Mouse (Mus musculus) MEL (cell line): Measurements from ENCODE around the gene Nsfl1c.

Experiments
- CTCF ChIP-seq, 3 experiments: IDR thresholded peaks in 2 of 3; conservative IDR thresholded peaks in 1 of 3; 2 replicates each; pipeline ENCODE4 v1.5.1; 2011 to 2012; ENCODE audit warnings: low read length in 3 of 3, low read depth in 2 of 3, mild to moderate bottlenecking in 2 of 3, improper control_type of control experiment in 1 of 3, inconsistent platforms in 1 of 3, mixed read lengths in 1 of 3, moderate library complexity in 1 of 3; ENCODE audit not compliant: control insufficient read depth in 1 of 3, insufficient read depth in 1 of 3, poor library complexity in 1 of 3, severe bottlenecking in 1 of 3
- ELF1 ChIP-seq: IDR thresholded peaks from 2 replicates; pipeline ENCODE4 v1.6.1; 2014; ENCODE audit warnings: low read depth, mild to moderate bottlenecking, inconsistent platforms, low read length, improper control_type of control experiment, moderate library complexity
- EP300 ChIP-seq, 2 experiments: IDR thresholded peaks; 2 replicates each; pipeline ENCODE4 v1.6.1; 2011; ENCODE audit warnings: improper control_type of control experiment in 2 of 2, low read length in 2 of 2, low read depth in 1 of 2, mild to moderate bottlenecking in 1 of 2
- HCFC1 ChIP-seq: IDR thresholded peaks from 2 replicates; pipeline ENCODE4 v1.6.1; 2012; ENCODE audit warnings: low read depth, mild to moderate bottlenecking, inconsistent platforms, low read length, improper control_type of control experiment, moderate library complexity
- MYC ChIP-seq: IDR thresholded peaks from 2 replicates; pipeline ENCODE4 v1.6.1; 2011; ENCODE audit warnings: low read depth, mild to moderate bottlenecking, low read length, improper control_type of control experiment, moderate library complexity
- ZNF384 ChIP-seq: IDR thresholded peaks from 2 replicates; pipeline ENCODE4 v1.6.1; 2012; ENCODE audit warnings: low read depth, mild to moderate bottlenecking, inconsistent platforms, low read length, improper control_type of control experiment

DNA sequence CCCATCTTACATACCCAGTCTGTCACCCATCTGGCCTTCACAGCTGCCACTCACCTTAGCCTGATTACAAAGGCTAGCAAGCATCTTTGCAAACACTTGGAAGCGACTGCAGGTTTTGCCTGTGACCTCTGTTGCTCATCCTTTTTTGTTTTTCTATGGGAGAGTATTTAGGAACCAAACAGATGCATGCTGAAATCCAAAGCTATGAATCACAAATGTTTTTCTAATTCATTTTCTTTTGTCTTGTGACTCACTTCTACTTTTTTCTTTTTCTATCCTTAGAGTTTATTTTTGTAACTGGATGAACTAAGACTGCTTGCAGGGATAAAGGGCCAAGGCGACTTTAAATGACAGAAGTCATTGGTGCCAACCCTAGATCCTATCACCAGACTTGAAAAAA, 31.5 kb downstream of the Nsfl1c start:
- TF ChIP-seq MYC (no peak), EP300 (IDR thresholded peaks at IDR 0.05; ENCODE audit: low read depth in 1 of 2, low read length in 2 of 2) (no peak), HCFC1 (no peak), CTCF (IDR thresholded peaks at IDR 0.05 in 2 of 3, conservative IDR thresholded peaks at IDR 0.05 in 1 of 3; ENCODE audit: control insufficient read depth in 1 of 3, insufficient read depth in 1 of 3, low read depth in 2 of 3, low read length in 3 of 3, poor library complexity in 1 of 3, severe bottlenecking in 1 of 3) (no peak), ELF1 (no peak), ZNF384 (no peak)
